Mouse (Mus musculus) ES-E14 (cell line): ENCODE measurements at regions not wholly inside any gene's neighbourhood (a gene's known extent, or its start where the extent isn't known, plus 50 kb on each side); places are given as distances from the start of the nearest gene placed in this dataset.

Experiments used
- DNase-seq: peaks from one replicate; pipeline ENCODE4 v3.0.0-alpha.2; 2013; ENCODE audit warnings: low read depth, low spot score
- H3K27ac ChIP-seq: 2 replicates; pipeline ENCODE4 v1.5.1; 2012; ENCODE audit warnings: low read depth, mild to moderate bottlenecking, low read length, moderate library complexity, mixed read lengths; ENCODE audit not compliant: poor library complexity, insufficient read depth, severe bottlenecking
- H3K36me3 ChIP-seq: 2 replicates; pipeline ENCODE4 v1.6.1; 2012; ENCODE audit warnings: mild to moderate bottlenecking, low read length, moderate library complexity, mixed read lengths; ENCODE audit not compliant: control insufficient read depth, poor library complexity, insufficient read depth, severe bottlenecking
- H3K4me1 ChIP-seq, 2 experiments: fragments of 150-350 bp in 1 of 2; sonication (generic) in 1 of 2; 2 replicates each; pipeline ENCODE4 v1.6.1; 2012; ENCODE audit warnings: low read length in 2 of 2, mild to moderate bottlenecking in 1 of 2, mixed read lengths in 1 of 2; ENCODE audit not compliant: control insufficient read depth in 2 of 2, insufficient read depth in 2 of 2, poor library complexity in 1 of 2
- H3K4me3 ChIP-seq, 2 experiments: fragments of 150-350 bp in 1 of 2; sonication (generic) in 1 of 2; 2 replicates each; pipeline ENCODE4 v1.5.1; 2012; ENCODE audit warnings: low read length in 2 of 2, low read depth in 1 of 2, mild to moderate bottlenecking in 1 of 2, mixed read lengths in 1 of 2; ENCODE audit not compliant: insufficient read depth in 1 of 2, poor library complexity in 1 of 2, severe bottlenecking in 1 of 2
- H3K9ac ChIP-seq: 2 replicates; pipeline ENCODE4 v1.6.1; 2012; ENCODE audit warnings: low read depth, mild to moderate bottlenecking, low read length, mixed read lengths; ENCODE audit not compliant: poor library complexity, insufficient read depth, severe bottlenecking
- H3K9me3 ChIP-seq: fragments of 150-350 bp; sonication (generic); 2 replicates; pipeline ENCODE4 v1.6.1; 2012; ENCODE audit warnings: low read depth, mild to moderate bottlenecking, low read length; ENCODE audit not compliant: control insufficient read depth, insufficient read depth
- CHD2 ChIP-seq: IDR thresholded peaks from 2 replicates; pipeline ENCODE4 v1.6.1; 2014; ENCODE audit warnings: mild to moderate bottlenecking, low read depth, low read length, inconsistent platforms
- HCFC1 ChIP-seq: IDR thresholded peaks from 2 replicates; pipeline ENCODE4 v1.6.1; 2012; ENCODE audit warnings: low read length, inconsistent platforms, borderline replicate concordance; ENCODE audit not compliant: insufficient read depth
- MAFK ChIP-seq: IDR thresholded peaks from 2 replicates; pipeline ENCODE4 v1.6.1; 2014; ENCODE audit warnings: mild to moderate bottlenecking, low read depth, low read length, inconsistent platforms; ENCODE audit not compliant: insufficient read depth
- ZC3H11A ChIP-seq: IDR thresholded peaks from 2 replicates; pipeline ENCODE4 v1.6.1; 2012; ENCODE audit warnings: low read depth, mild to moderate bottlenecking, inconsistent platforms, low read length, borderline replicate concordance
- ZNF384 ChIP-seq: IDR thresholded peaks from 2 replicates; pipeline ENCODE4 v1.6.1; 2012; ENCODE audit warnings: low read depth, low read length, inconsistent platforms
- in situ Hi-C, 2 experiments: fragments of 600-800 bp; cut with MboI; formaldehyde crosslinking; loops; one replicate each; pipeline ENCODE4 v1.15.1; 2025; ENCODE audit warnings: low sequenced_read_pairs in 2 of 2, inconsistent platforms in 1 of 2; ENCODE audit not compliant: unreplicated experiment in 2 of 2

- TF ChIP-seq ZNF384, result no peak
- TF ChIP-seq HCFC1, result no peak
- TF ChIP-seq CHD2, result no peak
- TF ChIP-seq ZC3H11A, result no peak
- TF ChIP-seq MAFK, result no peak
- H3K9me3 ChIP-seq, result no peaks in the 10 kb centered on the region
- no peak overlapping the region for H3K4me3 ChIP-seq
- in situ Hi-C loops, result no loop called here
- H3K4me1 ChIP-seq, result 0 out of 4 replicates have a peak, but pooled peaks cover 0 to 2% of the 10 kb centered on the region in 2 experiments
- DNase-seq, result no peak
- H3K36me3 ChIP-seq, result no peaks in the 10 kb centered on the region
- H3K27ac ChIP-seq, result no peak overlapping the region
- no peak overlapping the region for H3K9ac ChIP-seq
Observed at GRCm38 (mm10) chr8:125345571-125345970, 224.0 kb downstream of the Sipa1l2 start.

GRCm38 (mm10) chr8:125343867-125344266, 225.7 kb downstream of the Sipa1l2 start:
- no peak overlapping the region for H3K4me3 ChIP-seq
- in situ Hi-C loops, result no loop called here
- 0 out of 4 replicates have a peak, but pooled peaks cover 0 to under 1% of the 10 kb centered on the region in 2 experiments for H3K4me1 ChIP-seq
- no peaks in the 10 kb centered on the region for H3K9me3 ChIP-seq
- H3K27ac ChIP-seq, result no peak overlapping the region
- TF ChIP-seq ZNF384 (no peak), ZC3H11A (no peak), HCFC1 (no peak), CHD2 (no peak), MAFK (no peak)
- DNase-seq, result no peak
- no peaks in the 10 kb centered on the region for H3K36me3 ChIP-seq
- H3K9ac ChIP-seq, result no peak overlapping the region

- no peaks in the 10 kb centered on the region for H3K36me3 ChIP-seq
- H3K4me3 ChIP-seq, result no peak overlapping the region
- no peak for TF ChIP-seq ZNF384
- TF ChIP-seq MAFK, result no peak
- TF ChIP-seq ZC3H11A, result no peak
- TF ChIP-seq HCFC1, result no peak
- TF ChIP-seq CHD2, result no peak
- no peaks in the 10 kb centered on the region; a peak in 1 of 4 replicates for H3K4me1 ChIP-seq
- in situ Hi-C loops, result no loop called here
- no peak for DNase-seq
- no peak overlapping the region for H3K27ac ChIP-seq
- H3K9ac ChIP-seq, result no peak overlapping the region
- no peaks in the 10 kb centered on the region for H3K9me3 ChIP-seq
Observed at GRCm38 (mm10) chr8:125342521-125342920, 227.1 kb downstream of the Sipa1l2 start.

- H3K27ac ChIP-seq, result no peak overlapping the region
- H3K9me3 ChIP-seq, result no peaks in the 10 kb centered on the region
- H3K4me3 ChIP-seq, result no peak overlapping the region
- no peaks in the 10 kb centered on the region; a peak in 1 of 4 replicates for H3K4me1 ChIP-seq
- in situ Hi-C loops, result no loop called here
- TF ChIP-seq HCFC1 (no peak), CHD2 (no peak), ZNF384 (no peak), ZC3H11A (no peak), MAFK (no peak)
- DNase-seq, result no peak
- no peaks in the 10 kb centered on the region for H3K36me3 ChIP-seq
- H3K9ac ChIP-seq, result no peak overlapping the region
Observed at GRCm38 (mm10) chr8:125341606-125342005, 228.0 kb downstream of the Sipa1l2 start.

- in situ Hi-C loops, result no loop called here
- no peak for DNase-seq
Observed at GRCm38 (mm10) chr8:125338222-125338621, 231.4 kb downstream of the Sipa1l2 start.

More at GRCm38 (mm10) chr8:125338222-125338621, 231.4 kb downstream of the Sipa1l2 start:
- TF ChIP-seq ZNF384 (no peak), HCFC1 (no peak), CHD2 (no peak), MAFK (no peak), ZC3H11A (peak; percentile 38; the same call in 1 of the 2 replicates)
- Histone ChIP-seq H3K36me3 (no peaks in the 10 kb centered on the region), H3K9me3 (no peaks in the 10 kb centered on the region), H3K4me1 (peaks cover 2 to 15% of the 10 kb centered on the region in 2 experiments; a peak in 2 of 4 replicates), H3K4me3 (no peak overlapping the region), H3K9ac (no peak overlapping the region), H3K27ac (no peak overlapping the region)
